Mouse (Mus musculus): ENCODE results near the gene Foxj3. TPM values are rescaled to one million over a fixed set of nuclear protein-coding genes. Genes with fewer than 3 reads are reported as not detected.
A peak's percentile ranks its signal among the peaks of the same experiment; 100 is the strongest.
"Not testable (repeated sequence)": the region's sequence is repeated elsewhere in the genome, so short reads cannot be mapped to it uniquely, and the experiment has no call there.

Gene Foxj3
- polyA plus RNA-seq, 1 experiment = 7.7 TPM

- no peak for DNase-seq (ENCODE audit: low read depth, low spot score)
Measured at GRCm38 (mm10) chr4:119563136-119563535, 26.3 kb downstream of the Foxj3 start.

- WGBS = 64% methylated on average over 4 of the region's 4 CpGs
- no peak for DNase-seq (ENCODE audit: low read depth, low spot score)
Measured at GRCm38 (mm10) chr4:119566322-119566835, 29.6 kb downstream of the Foxj3 start.

- no peak for DNase-seq (ENCODE audit: low read depth, low spot score)
- WGBS = 92% methylated on average over 3 of the region's 3 CpGs
Measured at GRCm38 (mm10) chr4:119572682-119573081, 35.9 kb downstream of the Foxj3 start.

- 77% methylated on average over 2 of the region's 2 CpGs for WGBS
- no peak for DNase-seq (ENCODE audit: low read depth, low spot score)
Measured at GRCm38 (mm10) chr4:119574504-119574903, 37.7 kb downstream of the Foxj3 start.

GRCm38 (mm10) chr4:119575459-119575858, 38.7 kb downstream of the Foxj3 start:
- WGBS = 82% methylated on average over 3 of the region's 3 CpGs
- DNase-seq (ENCODE audit: low read depth, low spot score) = no peak

- no peak for DNase-seq (ENCODE audit: low read depth, low spot score)
- WGBS = over 99% methylated on average over 2 of the region's 2 CpGs
Measured at GRCm38 (mm10) chr4:119588037-119588436, 51.2 kb downstream of the Foxj3 start.

GRCm38 (mm10) chr4:119589423-119589822, 52.6 kb downstream of the Foxj3 start:
- WGBS = 68% methylated on average over 2 of the region's 2 CpGs
- no peak for DNase-seq (ENCODE audit: low read depth, low spot score)

GRCm38 (mm10) chr4:119590027-119590426, 53.2 kb downstream of the Foxj3 start:
- 58% methylated on average over 1 of the region's 1 CpGs for WGBS
- no peak for DNase-seq (ENCODE audit: low read depth, low spot score)

GRCm38 (mm10) chr4:119592479-119592878, 55.7 kb downstream of the Foxj3 start:
- 90% methylated on average over 3 of the region's 3 CpGs for WGBS
- DNase-seq (ENCODE audit: low read depth, low spot score) = no peak

- no peak for DNase-seq (ENCODE audit: low read depth, low spot score)
- 94% methylated on average over 14 of the region's 14 CpGs for WGBS
Measured at GRCm38 (mm10) chr4:119594331-119594730, 57.5 kb downstream of the Foxj3 start.

- DNase-seq (ENCODE audit: low read depth, low spot score) = no peak
- 37% methylated on average over 1 of the region's 1 CpGs for WGBS
Measured at GRCm38 (mm10) chr4:119599605-119600004, 62.8 kb downstream of the Foxj3 start.

GRCm38 (mm10) chr4:119609488-119609887, 72.7 kb downstream of the Foxj3 start:
- no peak for DNase-seq (ENCODE audit: low read depth, low spot score)
- 92% methylated on average over 1 of the region's 1 CpGs for WGBS

- 14% methylated on average over 1 of the region's 1 CpGs for WGBS
- no peak for DNase-seq (ENCODE audit: low read depth, low spot score)
Measured at GRCm38 (mm10) chr4:119614078-119614477, 77.3 kb downstream of the Foxj3 start.

- WGBS = 38% methylated on average over 4 of the region's 4 CpGs
- DNase-seq (ENCODE audit: low read depth, low spot score) = no peak
Measured at GRCm38 (mm10) chr4:119614724-119615123, 77.9 kb downstream of the Foxj3 start.

- no peak for DNase-seq (ENCODE audit: low read depth, low spot score)
Measured at GRCm38 (mm10) chr4:119626081-119626645, 89.4 kb downstream of the Foxj3 start.

GRCm38 (mm10) chr4:119626876-119627275, 90.1 kb downstream of the Foxj3 start:
- DNase-seq (ENCODE audit: low read depth, low spot score) = no peak
- 83% methylated on average over 3 of the region's 3 CpGs for whole genome bisulfite sequencing

More at GRCm38 (mm10) chr4:119626081-119626645, 89.4 kb downstream of the Foxj3 start:
- WGBS = 80% methylated on average over 7 of the region's 7 CpGs

GRCm38 (mm10) chr4:119627317-119627716, 90.5 kb downstream of the Foxj3 start:
- no peak for DNase-seq (ENCODE audit: low read depth, low spot score)
- WGBS = 89% methylated on average over 4 of the region's 4 CpGs

- DNase-seq (ENCODE audit: low read depth, low spot score) = not testable (repeated sequence)
- WGBS = 76% methylated on average over 4 of the region's 4 CpGs
Measured at GRCm38 (mm10) chr4:119628363-119628762, 91.6 kb downstream of the Foxj3 start.

GRCm38 (mm10) chr4:119631115-119631919, 94.5 kb downstream of the Foxj3 start:
- DNase-seq (ENCODE audit: low read depth, low spot score) = peak; percentile 60
- 20% methylated on average over 11 of the region's 11 CpGs for WGBS

GRCm38 (mm10) chr4:119632721-119633120, 95.9 kb downstream of the Foxj3 start:
- WGBS = 73% methylated on average over 7 of the region's 7 CpGs
- DNase-seq (ENCODE audit: low read depth, low spot score) = no peak

GRCm38 (mm10) chr4:119633342-119633741, 96.5 kb downstream of the Foxj3 start:
- DNase-seq (ENCODE audit: low read depth, low spot score) = no peak
- WGBS = 36% methylated on average over 7 of the region's 7 CpGs
